Mouse (Mus musculus): ENCODE results near the gene Dact2. TPM values are rescaled to one million over a fixed set of nuclear protein-coding genes. Genes with fewer than 3 reads are reported as not detected.
A peak's percentile ranks its signal among the peaks of the same experiment; 100 is the strongest.

The Dact2 gene
- polyA plus RNA-seq, 1 experiment from 2014 or later: 1.2 TPM

DNA sequence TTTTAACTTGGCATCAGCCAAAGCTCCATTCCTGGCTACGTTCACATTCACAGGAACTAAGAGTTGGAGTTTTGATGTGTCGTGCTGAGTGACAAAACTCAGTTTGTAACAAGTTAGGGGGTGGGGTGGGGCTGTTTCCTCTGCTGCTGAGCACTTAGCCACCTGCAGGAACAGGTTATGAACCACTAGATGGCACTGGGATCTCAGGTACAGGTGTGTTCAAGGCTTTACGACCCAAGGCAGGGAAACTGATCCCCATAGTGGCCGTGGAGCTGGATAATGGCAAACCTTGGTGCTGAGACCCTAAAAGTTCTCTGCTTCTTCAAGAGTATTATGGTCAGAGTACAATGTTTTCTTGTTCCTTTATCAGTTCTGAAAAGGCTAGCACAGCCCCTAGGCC lies 29.6 kb upstream of the Dact2 start:
- ATAC-seq (ENCODE audit: insufficient read depth): no peak
- H3K9ac ChIP-seq: no peak overlapping the region
- no peaks in the 10 kb centered on the region for H3K36me3 ChIP-seq (replicated peaks)
- no peak overlapping the region for H3K4me2 ChIP-seq
- no peak overlapping the region for H3K4me3 ChIP-seq (replicated peaks)
- 25% methylated on average over 4 of the region's 4 CpGs for WGBS (ENCODE audit: insufficient replicate concordance)
- H3K4me1 ChIP-seq (replicated peaks): no peaks in the 10 kb centered on the region
- H3K9me3 ChIP-seq (replicated peaks): no peaks in the 10 kb centered on the region
- peaks cover 11% of the 10 kb centered on the region; the same call in 1 of the 2 replicates for H3K27me3 ChIP-seq
- H3K27ac ChIP-seq (replicated peaks): no peak overlapping the region

DNA sequence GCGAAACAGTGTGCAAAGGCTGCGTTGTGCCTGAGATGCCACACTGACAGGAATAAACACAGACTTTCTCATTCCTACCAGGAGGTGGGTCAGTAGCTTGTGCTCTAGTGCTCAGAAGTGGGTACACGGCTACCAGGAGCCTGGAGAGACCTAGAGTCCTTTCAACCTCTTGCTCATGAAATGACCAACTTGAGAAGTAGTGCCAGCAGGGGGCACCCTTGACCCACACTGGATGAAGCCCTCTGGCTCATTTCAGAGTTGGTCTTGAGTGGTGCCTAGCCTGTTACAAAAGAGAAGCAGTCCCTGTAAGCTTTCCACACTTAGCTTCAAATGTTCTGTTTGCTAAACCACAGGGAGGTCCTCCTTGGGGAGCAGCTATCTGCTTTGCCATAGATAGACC lies 28.5 kb upstream of the Dact2 start:
- H3K4me2 ChIP-seq: no peak overlapping the region

GRCm38 (mm10) chr17:14230698-14231430 lies 26.8 kb upstream of the Dact2 start:
- peaks cover 11% of the 10 kb centered on the region; the same call in 1 of the 2 replicates for H3K27me3 ChIP-seq
- ATAC-seq (ENCODE audit: insufficient read depth): no peak
- H3K27ac ChIP-seq (replicated peaks): no peak overlapping the region
- no peak overlapping the region for H3K9ac ChIP-seq
- H3K4me2 ChIP-seq: no peak overlapping the region
- no peaks in the 10 kb centered on the region for H3K36me3 ChIP-seq (replicated peaks)
- no peaks in the 10 kb centered on the region for H3K4me1 ChIP-seq (replicated peaks)
- H3K4me3 ChIP-seq (replicated peaks): no peak overlapping the region
- no peaks in the 10 kb centered on the region for H3K9me3 ChIP-seq (replicated peaks)
- WGBS (ENCODE audit: insufficient replicate concordance): 21% methylated on average over 13 of the region's 13 CpGs

More for the DNA sequence above, 28.5 kb upstream of the Dact2 start:
- Histone ChIP-seq H3K9me3 (replicated peaks) (no peaks in the 10 kb centered on the region), H3K36me3 (replicated peaks) (no peaks in the 10 kb centered on the region), H3K9ac (no peak overlapping the region), H3K27ac (replicated peaks) (no peak overlapping the region), H3K4me3 (replicated peaks) (no peak overlapping the region), H3K4me1 (replicated peaks) (no peaks in the 10 kb centered on the region), H3K27me3 (peaks cover 11% of the 10 kb centered on the region; the same call in 1 of the 2 replicates)
- ATAC-seq (ENCODE audit: insufficient read depth): no peak
- WGBS (ENCODE audit: insufficient replicate concordance): 46% methylated on average over 3 of the region's 3 CpGs

- Histone ChIP-seq H3K27me3 (0 out of 2 replicates have a peak, but pooled peaks cover 4% of the 10 kb centered on the region), H3K9me3 (replicated peaks) (no peaks in the 10 kb centered on the region), H3K27ac (replicated peaks) (no peak overlapping the region), H3K4me1 (replicated peaks) (no peaks in the 10 kb centered on the region), H3K4me3 (replicated peaks) (no peak overlapping the region), H3K9ac (no peak overlapping the region), H3K4me2 (no peak overlapping the region), H3K36me3 (replicated peaks) (no peaks in the 10 kb centered on the region)
- ATAC-seq (ENCODE audit: insufficient read depth): no peak
- 62% methylated on average over 4 of the region's 4 CpGs for WGBS (ENCODE audit: insufficient replicate concordance)
These were observed 24.3 kb upstream of the Dact2 start for GRCm38 (mm10) chr17:14228381-14228780.

DNA sequence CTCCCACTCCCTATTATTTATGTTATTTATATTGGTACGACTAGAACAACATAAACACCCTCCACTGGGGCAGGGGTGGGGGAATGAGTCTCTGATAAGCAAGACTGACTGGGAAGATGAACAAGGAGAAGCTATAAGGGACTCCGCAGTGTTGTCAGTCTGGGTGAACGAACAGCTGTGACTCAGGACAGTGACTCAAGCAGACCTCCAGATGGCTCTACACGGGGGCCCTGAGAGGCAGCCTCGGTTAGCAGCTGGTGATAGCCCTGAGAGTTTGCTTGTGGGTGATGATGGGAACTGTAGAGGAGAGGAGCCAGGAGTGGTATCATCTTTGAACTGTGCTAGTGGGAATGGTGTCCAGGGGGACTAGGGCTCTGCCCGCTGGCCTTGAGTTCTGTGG lies 23.5 kb upstream of the Dact2 start:
- H3K36me3 ChIP-seq (replicated peaks): no peaks in the 10 kb centered on the region
- no peaks in the 10 kb centered on the region for H3K9me3 ChIP-seq (replicated peaks)
- H3K9ac ChIP-seq: no peak overlapping the region
- H3K4me1 ChIP-seq (replicated peaks): no peaks in the 10 kb centered on the region
- ATAC-seq (ENCODE audit: insufficient read depth): no peak
- 23% methylated on average over 6 of the region's 6 CpGs for WGBS (ENCODE audit: insufficient replicate concordance)
- H3K4me2 ChIP-seq: no peak overlapping the region
- no peak overlapping the region for H3K4me3 ChIP-seq (replicated peaks)
- no peak overlapping the region for H3K27ac ChIP-seq (replicated peaks)
- H3K27me3 ChIP-seq: 0 out of 2 replicates have a peak, but pooled peaks cover 4% of the 10 kb centered on the region

GRCm38 (mm10) chr17:14226778-14227177 lies 22.7 kb upstream of the Dact2 start:
- ATAC-seq (ENCODE audit: insufficient read depth): no peak
- H3K4me2 ChIP-seq: no peak overlapping the region
- no peaks in the 10 kb centered on the region for H3K9me3 ChIP-seq (replicated peaks)
- H3K27me3 ChIP-seq: 0 out of 2 replicates have a peak, but pooled peaks cover 4% of the 10 kb centered on the region
- H3K9ac ChIP-seq: no peak overlapping the region
- no peaks in the 10 kb centered on the region for H3K36me3 ChIP-seq (replicated peaks)
- H3K27ac ChIP-seq (replicated peaks): no peak overlapping the region
- H3K4me3 ChIP-seq (replicated peaks): no peak overlapping the region
- H3K4me1 ChIP-seq (replicated peaks): no peaks in the 10 kb centered on the region
- 16% methylated on average over 4 of the region's 4 CpGs for WGBS (ENCODE audit: insufficient replicate concordance)

GRCm38 (mm10) chr17:14225982-14226652 lies 22.0 kb upstream of the Dact2 start:
- Histone ChIP-seq H3K9me3 (replicated peaks) (no peaks in the 10 kb centered on the region), H3K36me3 (replicated peaks) (no peaks in the 10 kb centered on the region), H3K27ac (replicated peaks) (no peak overlapping the region), H3K4me1 (replicated peaks) (no peaks in the 10 kb centered on the region), H3K9ac (no peak overlapping the region), H3K27me3 (no peaks in the 10 kb centered on the region), H3K4me2 (no peak overlapping the region), H3K4me3 (replicated peaks) (no peak overlapping the region)
- no peak for ATAC-seq (ENCODE audit: insufficient read depth)
- WGBS (ENCODE audit: insufficient replicate concordance): 36% methylated on average over 9 of the region's 9 CpGs

GRCm38 (mm10) chr17:14221893-14222615 lies 17.9 kb upstream of the Dact2 start:
- Histone ChIP-seq H3K4me2 (no peak overlapping the region), H3K4me3 (replicated peaks) (no peak overlapping the region), H3K9ac (no peak overlapping the region), H3K27ac (replicated peaks) (no peak overlapping the region), H3K4me1 (replicated peaks) (no peaks in the 10 kb centered on the region), H3K9me3 (replicated peaks) (no peaks in the 10 kb centered on the region), H3K36me3 (replicated peaks) (no peaks in the 10 kb centered on the region), H3K27me3 (no peaks in the 10 kb centered on the region)
- no peak for ATAC-seq (ENCODE audit: insufficient read depth)
- WGBS (ENCODE audit: insufficient replicate concordance): 23% methylated on average over 11 of the region's 11 CpGs

GRCm38 (mm10) chr17:14220606-14221202 lies 16.6 kb upstream of the Dact2 start:
- Histone ChIP-seq H3K4me1 (replicated peaks) (no peaks in the 10 kb centered on the region), H3K36me3 (replicated peaks) (no peaks in the 10 kb centered on the region), H3K9me3 (replicated peaks) (no peaks in the 10 kb centered on the region), H3K27me3 (no peaks in the 10 kb centered on the region), H3K4me3 (replicated peaks) (no peak overlapping the region), H3K9ac (no peak overlapping the region), H3K4me2 (no peak overlapping the region), H3K27ac (replicated peaks) (no peak overlapping the region)
- WGBS (ENCODE audit: insufficient replicate concordance): 56% methylated on average over 7 of the region's 7 CpGs
- no peak for ATAC-seq (ENCODE audit: insufficient read depth)

DNA sequence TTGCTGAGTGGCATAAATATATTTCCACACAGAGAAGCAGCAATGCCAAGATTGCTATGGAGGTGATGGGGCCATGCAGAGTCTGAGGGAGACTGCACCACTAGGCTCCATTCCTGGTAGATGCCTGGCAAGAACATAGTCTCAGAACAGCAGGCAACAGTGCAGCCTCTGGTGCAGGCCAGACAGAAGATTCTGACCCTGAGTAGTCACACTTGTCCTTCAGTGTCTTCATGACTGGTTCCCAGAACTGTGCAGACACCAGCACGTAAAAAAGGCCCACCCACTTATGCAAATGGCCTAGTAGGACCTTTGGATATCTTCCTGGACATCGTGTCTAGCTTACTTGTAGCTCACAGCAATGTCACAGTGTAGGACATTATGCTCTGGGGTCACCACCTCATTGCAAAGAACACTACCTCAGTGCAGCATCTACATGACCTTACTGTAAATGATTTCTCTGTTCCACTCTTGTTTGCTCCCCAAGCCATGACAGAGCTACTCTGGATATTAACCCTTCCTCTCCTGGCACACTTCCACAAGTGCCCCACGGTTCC lies 9.9 kb upstream of the Dact2 start:
- Histone ChIP-seq H3K9me3 (replicated peaks) (no peaks in the 10 kb centered on the region), H3K27me3 (no peaks in the 10 kb centered on the region; the same call in 1 of the 2 replicates), H3K4me3 (replicated peaks) (no peak overlapping the region), H3K36me3 (replicated peaks) (no peaks in the 10 kb centered on the region), H3K9ac (no peak overlapping the region), H3K4me1 (replicated peaks) (no peaks in the 10 kb centered on the region), H3K27ac (replicated peaks) (no peak overlapping the region), H3K4me2 (no peak overlapping the region)
- peak; percentile 28; the same call in 1 of the 2 replicates for ATAC-seq (ENCODE audit: insufficient read depth)
- WGBS (ENCODE audit: insufficient replicate concordance): 39% methylated on average over 3 of the region's 3 CpGs
